Mouse (Mus musculus) layer of hippocampus, adult 2 months (tissue): ENCODE measurements around the gene Rnf31. TPM values are rescaled to one million over a fixed set of nuclear protein-coding genes. Genes with fewer than 3 reads are reported as not detected.

Experiments used
- DNase-seq, 2 experiments: peaks; one replicate each; pipeline ENCODE4 v3.0.0; 2022; ENCODE audit warnings: low spot score in 2 of 2
- H3K27ac ChIP-seq: fragments of 200-600 bp; 2 replicates; pipeline ENCODE4 v1.8.1; 2022
- H3K4me3 ChIP-seq: fragments of 200-600 bp; 2 replicates; pipeline ENCODE4 v1.8.1; 2022; ENCODE audit warnings: mild to moderate bottlenecking
- CTCF ChIP-seq: fragments of 200-600 bp; conservative IDR thresholded peaks from 2 replicates; pipeline ENCODE4 v1.8.1; 2022; ENCODE audit warnings: antibody characterized with exemption, mild to moderate bottlenecking, moderate library complexity
- total RNA-seq, 2 experiments: library from RNA; stranded (reverse); gene quantifications; 2 replicates each; pipeline ENCODE4 v1.2.3; 2021

Rnf31 gene
- total RNA-seq, 2 experiments from 2014 or later, result 46.3 to 47.0 TPM

DNA sequence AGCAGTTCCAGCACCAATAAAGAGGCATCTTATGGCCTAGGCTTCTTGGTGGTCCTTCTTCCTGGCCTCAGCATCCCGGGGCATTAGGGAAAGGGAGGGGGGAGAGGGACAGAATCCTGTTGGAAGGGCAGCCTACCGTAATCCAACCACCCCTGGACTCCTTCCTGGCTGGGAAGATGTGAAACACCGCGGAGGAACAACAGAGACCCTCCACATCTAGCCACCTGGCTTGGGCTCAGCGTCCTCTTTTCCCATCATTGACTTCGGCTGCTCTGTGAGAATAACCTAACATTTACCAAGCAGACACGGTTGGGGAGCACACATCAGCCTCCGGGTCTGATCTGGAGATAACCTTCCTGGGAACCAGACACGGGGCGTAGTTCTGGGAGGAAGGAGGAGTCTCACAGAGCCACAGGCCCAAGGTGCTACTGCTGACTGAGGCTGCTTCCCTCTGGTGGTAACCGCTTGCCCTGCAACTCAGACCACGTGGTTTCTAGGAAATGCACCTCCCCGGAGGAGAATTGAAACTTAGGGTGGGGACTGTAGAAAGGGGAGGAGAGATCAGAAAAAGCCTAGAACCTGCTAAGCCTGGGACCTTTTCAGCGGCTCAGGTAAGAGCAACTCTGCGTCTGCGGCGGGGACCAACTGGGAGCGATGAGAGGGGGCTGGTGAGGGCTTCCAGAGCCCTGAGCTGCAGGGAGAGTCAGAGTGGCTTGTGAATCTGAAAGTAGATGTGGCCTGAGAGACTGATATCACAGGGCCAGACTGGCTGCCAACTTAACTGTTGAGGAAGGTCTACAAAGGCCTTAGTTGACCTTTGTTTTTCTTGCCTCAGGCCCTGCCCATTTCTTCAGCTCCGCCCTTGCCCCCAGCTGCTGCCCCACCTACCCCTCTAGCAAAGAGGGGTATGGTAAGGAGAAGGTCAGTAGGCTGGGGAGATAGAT, 12.4 kb downstream of the Rnf31 start:
- peak; percentile 85 to 86 for DNase-seq
- peak overlapping the region; percentile 81 for H3K27ac ChIP-seq
- TF ChIP-seq CTCF, result peak; percentile 93
- H3K4me3 ChIP-seq, result peak overlapping the region; percentile 52

DNA sequence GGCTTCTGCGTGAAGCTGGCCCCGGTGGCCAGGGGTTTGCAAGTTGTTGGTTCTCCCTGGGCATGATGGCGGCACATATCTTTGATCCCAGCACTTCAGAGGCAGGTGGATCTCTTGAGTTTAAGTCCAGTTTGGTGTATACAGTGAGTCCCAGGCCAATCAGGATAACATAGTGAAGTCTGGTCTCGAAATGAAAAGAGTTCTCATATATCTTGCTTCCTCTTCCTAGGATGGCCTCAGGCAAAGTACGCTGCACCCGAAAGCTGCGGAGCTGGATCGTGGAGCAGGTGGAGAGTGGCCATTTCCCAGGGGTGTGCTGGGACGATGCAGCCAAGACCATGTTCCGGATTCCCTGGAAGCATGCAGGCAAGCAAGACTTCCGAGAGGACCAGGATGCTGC, 13.3 kb downstream of the Rnf31 start:
- DNase-seq, result no peak
- Histone ChIP-seq H3K4me3 (peak overlapping the region; percentile 52; the same call in 1 of the 2 replicates), H3K27ac (peak overlapping the region; percentile 81; the same call in 1 of the 2 replicates)
- TF ChIP-seq CTCF, result no peak

DNA sequence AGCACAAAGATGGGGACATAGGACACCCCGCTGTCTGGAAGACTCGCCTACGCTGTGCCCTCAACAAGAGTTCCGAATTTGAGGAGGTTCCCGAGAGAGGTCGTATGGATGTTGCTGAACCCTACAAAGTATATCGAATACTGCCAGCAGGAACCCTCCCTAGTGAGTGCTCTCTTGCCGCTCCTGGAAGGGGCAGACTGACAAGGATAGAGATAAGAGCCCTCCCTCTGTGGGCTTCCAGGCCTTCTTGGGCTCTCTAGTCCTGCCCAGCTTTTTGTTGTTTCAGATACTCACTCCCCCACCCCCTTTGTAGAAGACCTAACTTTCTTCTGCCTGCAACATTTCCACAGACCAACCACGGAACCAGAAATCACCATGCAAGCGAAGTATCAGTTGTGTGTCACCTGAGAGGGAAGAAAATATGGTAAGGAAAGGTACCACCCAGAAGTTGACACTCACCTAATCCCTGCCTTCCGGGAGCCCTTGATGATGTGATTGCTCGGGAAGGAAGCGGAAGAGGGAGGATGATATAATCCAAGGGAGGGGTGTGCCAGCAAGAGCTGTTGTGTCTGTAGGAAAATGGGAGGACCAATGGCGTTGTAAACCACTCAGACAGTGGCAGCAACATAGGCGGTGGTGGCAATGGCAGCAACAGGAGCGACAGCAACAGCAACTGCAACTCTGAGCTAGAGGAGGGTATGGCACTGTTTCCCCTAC, 14.4 kb downstream of the Rnf31 start:
- H3K4me3 ChIP-seq, result no peak overlapping the region
- no peak for TF ChIP-seq CTCF
- no peak overlapping the region for H3K27ac ChIP-seq
- DNase-seq, result no peak

DNA sequence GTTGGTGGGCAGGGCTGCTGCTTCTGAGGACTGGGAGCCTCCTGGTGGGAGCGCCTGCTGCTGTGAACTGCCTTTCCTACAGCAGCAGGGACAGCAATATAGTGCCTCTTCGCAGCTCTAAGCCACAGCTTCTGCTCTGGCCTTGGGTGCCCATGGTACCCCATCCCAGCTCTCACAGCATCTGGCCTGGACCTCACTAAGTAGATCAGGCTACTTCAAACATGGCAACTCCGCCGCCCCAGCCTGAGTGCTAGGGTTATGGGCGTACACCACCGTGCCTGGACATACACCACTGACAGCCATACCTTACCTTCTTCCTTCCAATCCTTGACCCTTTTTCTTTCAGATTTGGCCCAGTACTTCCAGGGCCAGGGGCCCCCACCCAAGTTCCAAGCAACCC, 16.8 kb downstream of the Rnf31 start:
- TF ChIP-seq CTCF, result no peak
- Histone ChIP-seq H3K4me3 (no peak overlapping the region), H3K27ac (no peak overlapping the region)
- DNase-seq, result no peak

DNA sequence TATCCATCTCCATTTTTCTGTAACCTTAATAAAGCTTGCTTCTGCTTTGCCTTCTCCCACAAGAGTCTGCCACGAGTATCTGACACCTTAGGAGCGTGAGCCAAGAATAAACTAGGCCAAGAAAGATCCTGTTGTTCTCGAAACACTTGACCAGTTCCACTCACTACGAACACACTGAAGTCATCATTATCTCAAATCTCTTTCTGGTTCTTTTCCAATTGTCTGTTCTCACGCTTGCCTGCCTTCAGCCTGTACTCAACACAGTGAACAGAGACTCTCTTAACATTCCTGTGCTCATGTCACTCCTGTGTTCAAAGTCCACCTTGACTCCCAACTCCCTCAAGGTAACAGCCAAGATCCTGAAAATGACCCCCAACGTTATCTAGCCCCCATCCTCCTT, 21.8 kb downstream of the Rnf31 start:
- DNase-seq, result no peak
- no peak overlapping the region for H3K4me3 ChIP-seq
- TF ChIP-seq CTCF, result no peak

DNA sequence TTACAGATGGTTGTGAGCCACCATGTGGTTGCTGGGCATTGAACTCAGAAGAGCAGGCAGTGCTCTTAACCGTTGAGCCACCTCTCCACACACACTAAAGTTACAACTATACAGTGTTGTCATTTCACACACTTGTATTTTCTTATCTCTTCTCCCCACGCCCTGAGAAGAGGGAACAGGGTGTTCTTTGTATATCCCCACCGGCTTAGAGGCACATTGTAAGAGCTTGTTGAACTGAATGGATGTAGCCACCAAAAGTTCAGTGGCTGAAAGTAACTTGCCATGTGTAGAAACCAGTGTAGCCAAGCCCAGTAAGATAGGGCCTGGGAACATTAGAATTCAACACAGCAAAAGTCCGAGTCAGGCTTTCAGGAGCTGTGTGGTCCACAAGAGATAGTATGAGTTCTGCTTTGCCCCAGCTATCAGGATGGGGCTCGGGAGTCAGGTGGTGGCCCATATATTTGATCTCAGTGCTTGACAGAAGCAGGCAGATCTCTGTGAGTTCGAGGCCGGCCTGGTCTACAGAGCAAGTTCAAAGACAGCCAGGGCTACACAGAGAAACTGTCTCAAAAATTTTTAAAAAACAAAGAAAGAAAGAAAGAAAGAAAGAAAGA, 23.2 kb downstream of the Rnf31 start:
- DNase-seq, result no peak
- no peak for TF ChIP-seq CTCF
- Histone ChIP-seq H3K4me3 (no peak overlapping the region), H3K27ac (no peak overlapping the region)

More for the DNA sequence above, 21.8 kb downstream of the Rnf31 start:
- no peak overlapping the region for H3K27ac ChIP-seq

DNA sequence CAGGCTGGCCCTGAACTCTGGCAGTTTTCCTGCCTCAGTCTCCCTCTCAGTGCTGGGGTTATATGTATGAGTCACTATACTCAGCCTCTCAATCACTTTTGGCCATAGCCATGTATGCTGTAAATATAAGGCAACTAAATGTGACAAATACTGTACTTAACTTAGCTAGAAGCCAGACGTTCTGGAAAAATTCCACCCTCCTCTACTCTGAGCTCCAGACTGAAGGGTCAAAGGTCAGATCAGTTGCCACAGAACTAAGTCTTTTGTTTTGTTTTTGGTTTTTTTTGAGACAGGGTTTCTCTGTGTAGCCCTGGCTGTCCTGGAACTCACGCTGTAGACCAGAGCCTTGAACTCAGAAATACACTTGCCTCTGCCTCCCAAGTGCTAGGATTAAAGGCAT, 24.4 kb downstream of the Rnf31 start:
- DNase-seq, result no peak
- no peak overlapping the region for H3K4me3 ChIP-seq
- H3K27ac ChIP-seq, result no peak overlapping the region
- TF ChIP-seq CTCF, result no peak

DNA sequence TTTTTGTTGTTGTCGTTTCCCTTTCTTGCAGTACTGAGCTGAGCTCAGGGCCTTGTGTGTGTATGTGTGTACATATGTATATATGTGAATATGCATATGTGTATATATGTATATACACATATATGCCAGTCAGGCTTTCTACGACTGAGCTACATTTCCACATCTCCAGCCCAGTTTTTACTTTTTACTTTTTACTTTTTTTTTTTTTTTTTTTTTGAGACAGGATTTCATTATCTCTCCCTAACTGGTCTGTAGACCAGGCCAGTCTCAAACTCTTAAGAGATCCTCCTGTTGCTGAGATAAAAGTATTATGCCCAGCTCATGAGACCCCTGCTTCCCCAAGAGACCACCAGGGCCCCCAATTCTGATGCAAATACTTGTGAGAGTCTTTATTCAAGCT, 25.3 kb downstream of the Rnf31 start:
- Histone ChIP-seq H3K27ac (no peak overlapping the region), H3K4me3 (no peak overlapping the region)
- no peak for DNase-seq
- no peak for TF ChIP-seq CTCF

DNA sequence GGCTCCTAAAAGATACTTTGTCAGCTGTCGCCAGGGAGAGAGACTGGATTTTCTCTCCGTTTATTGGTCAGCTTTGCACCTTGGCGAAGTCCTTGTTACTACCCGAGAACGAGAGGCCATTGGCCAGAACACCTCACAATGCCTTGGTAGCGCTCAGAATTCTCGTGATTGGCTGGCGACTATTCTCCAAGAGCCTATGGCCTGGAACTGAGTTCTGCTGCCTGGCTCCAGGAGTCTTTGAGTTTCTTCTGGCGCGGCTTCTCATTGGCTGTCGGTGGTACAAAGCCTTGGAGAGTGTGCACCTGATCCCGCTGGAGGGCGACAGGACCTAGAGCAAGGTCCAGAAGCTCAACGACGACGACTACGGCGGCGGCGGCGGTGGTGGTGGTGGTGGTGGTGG, 26.3 kb downstream of the Rnf31 start, which contains the start of gene Rec8:
TSS of gene Rec8 (plus strand) at position 216 of the 400 bp plus-strand sequence.
- no peak for TF ChIP-seq CTCF
- no peak within 1 kb of the TSS for H3K27ac ChIP-seq
- DNase-seq, result no peak
- peak within 1 kb of the TSS; percentile 6; the same call in 1 of the 2 replicates for H3K4me3 ChIP-seq

DNA sequence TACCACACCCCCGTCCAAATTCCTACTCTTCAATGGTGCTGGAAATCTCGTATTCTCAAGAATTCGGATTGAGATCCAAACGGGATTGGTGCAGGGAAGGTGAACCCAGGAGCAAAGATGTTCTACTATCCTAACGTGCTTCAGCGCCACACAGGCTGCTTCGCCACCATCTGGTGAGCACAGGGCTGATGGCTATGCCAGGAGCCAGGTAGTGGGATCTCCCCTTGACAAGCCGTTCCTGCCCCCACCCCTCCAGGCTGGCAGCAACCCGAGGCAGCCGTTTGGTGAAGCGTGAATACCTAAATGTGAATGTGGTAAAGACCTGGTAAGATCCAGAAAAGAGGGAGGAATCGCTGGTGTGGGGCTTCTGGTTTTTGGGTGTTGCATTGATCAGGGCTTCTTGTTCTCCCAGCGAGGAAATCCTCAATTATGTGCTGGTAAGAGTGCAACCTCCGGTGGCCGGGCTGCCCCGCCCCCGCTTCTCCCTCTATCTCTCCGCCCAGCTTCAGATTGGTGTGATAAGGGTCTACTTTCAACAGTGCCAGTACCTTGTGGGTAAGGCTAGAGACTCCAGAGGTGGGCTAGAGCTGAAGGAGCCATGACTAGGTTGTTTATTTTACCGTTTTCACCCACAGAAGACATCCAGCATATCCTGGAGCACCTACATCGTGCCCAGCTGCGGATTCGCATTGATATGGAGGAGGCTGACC, 27.1 kb downstream of the Rnf31 start:
- no peak for DNase-seq
- no peak overlapping the region for H3K27ac ChIP-seq
- peak overlapping the region; percentile 6; the same call in 1 of the 2 replicates for H3K4me3 ChIP-seq
- TF ChIP-seq CTCF, result no peak

DNA sequence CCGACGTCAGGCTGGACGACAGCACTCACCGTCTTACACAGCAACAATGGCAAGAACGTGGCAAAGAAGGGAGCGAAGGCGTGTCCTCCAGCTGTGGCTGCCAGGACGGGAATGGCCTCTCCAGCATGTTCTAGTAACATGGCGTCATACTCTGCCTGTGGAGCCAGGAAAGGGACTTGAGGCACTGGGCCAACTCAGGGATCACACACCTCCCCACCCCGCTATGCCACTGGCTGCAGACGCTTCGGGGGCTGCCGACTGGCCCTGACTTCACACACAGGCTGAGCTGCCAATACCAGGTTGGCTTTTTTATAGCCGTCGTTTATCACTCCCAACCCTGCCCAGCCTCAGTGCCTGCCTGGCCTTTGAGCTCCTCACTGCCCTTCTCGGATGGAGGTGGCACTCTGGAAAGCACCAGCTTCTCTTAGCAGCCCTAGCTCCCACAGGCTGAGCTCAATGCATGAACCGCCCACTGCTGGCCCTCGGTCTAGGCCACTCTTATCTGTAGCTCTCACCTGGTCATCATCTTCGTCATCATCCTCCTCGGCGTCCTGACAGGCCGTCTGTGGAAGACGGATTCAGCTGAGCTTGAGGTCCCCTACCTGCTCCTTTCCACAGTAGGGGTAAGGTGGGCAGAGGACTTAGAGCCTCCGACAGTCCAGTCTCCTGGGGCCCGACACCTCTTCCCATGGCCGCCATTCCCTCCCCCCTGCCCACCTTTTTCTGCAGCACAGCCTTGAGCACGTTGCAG, 36.7 kb downstream of the Rnf31 start:
- Histone ChIP-seq H3K27ac (no peak overlapping the region), H3K4me3 (no peak overlapping the region)
- TF ChIP-seq CTCF, result no peak
- DNase-seq, result no peak

DNA sequence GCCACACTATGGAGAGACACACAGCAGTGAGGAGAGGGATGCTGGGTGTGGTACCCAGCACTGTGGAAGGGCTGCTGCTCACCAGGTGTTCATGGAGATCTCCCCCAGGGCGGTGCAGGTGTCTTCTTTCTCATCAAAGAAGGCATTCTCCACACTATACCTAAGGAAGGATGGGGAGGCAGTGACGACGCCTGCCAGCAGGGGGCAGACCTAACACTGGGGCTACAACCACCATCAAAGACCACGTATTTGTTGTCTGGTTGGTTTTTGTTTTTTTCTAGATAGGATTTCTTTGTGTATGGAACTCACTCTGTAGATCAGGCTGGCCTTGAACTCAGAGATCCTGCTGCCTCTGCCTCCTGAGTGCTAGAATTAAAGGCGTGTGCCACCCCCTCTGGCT, 37.8 kb downstream of the Rnf31 start:
- no peak overlapping the region for H3K27ac ChIP-seq
- H3K4me3 ChIP-seq, result no peak overlapping the region
- peak in 1 of 2 experiments; percentile 31 for DNase-seq
- TF ChIP-seq CTCF, result peak; percentile 91
